Mouse (Mus musculus) stomach, postnatal 0 days (tissue): Measurements from ENCODE around the gene Mark3. TPM values are rescaled to one million over a fixed set of nuclear protein-coding genes. Genes with fewer than 3 reads are reported as not detected.

Experiments
- ATAC-seq: fragments of 200-750 bp; cut with Nextera tagmentation; 2 replicates; pipeline ENCODE4 v1.8.0; 2017; ENCODE audit not compliant: low FRiP score, low TSS enrichment
- DNase-seq: peaks from one replicate; pipeline ENCODE4 v3.0.0-alpha.2; 2016; ENCODE audit warnings: low spot score
- H3K27ac ChIP-seq: fragments of 300-500 bp; sonication (generic); replicated peaks from 2 replicates; pipeline ENCODE4 v1.5.1; 2014; ENCODE audit warnings: mild to moderate bottlenecking, control low read depth
- H3K27me3 ChIP-seq: fragments of 300-500 bp; sonication (generic); 2 replicates; pipeline ENCODE4 v1.6.1; 2014; ENCODE audit warnings: low read length; ENCODE audit not compliant: control insufficient read depth, insufficient read depth
- H3K36me3 ChIP-seq: fragments of 300-500 bp; sonication (generic); 2 replicates; pipeline ENCODE4 v1.6.1; 2014; ENCODE audit warnings: low read length, mixed read lengths; ENCODE audit not compliant: control insufficient read depth, insufficient read depth
- H3K4me1 ChIP-seq: fragments of 300-500 bp; sonication (generic); replicated peaks from 2 replicates; pipeline ENCODE4 v1.6.1; 2014; ENCODE audit warnings: antibody characterized with exemption; ENCODE audit not compliant: control insufficient read depth, insufficient read depth
- H3K4me2 ChIP-seq: fragments of 300-500 bp; sonication (generic); replicated peaks from 2 replicates; pipeline ENCODE4 v1.6.1; 2014; ENCODE audit warnings: low read depth, mild to moderate bottlenecking, control low read depth, moderate library complexity
- H3K4me3 ChIP-seq: fragments of 300-500 bp; sonication (generic); 2 replicates; pipeline ENCODE4 v1.5.1; 2014; ENCODE audit warnings: low read depth, low read length, control low read depth
- H3K9ac ChIP-seq: fragments of 300-500 bp; sonication (generic); 2 replicates; pipeline ENCODE4 v1.6.1; 2014; ENCODE audit warnings: mild to moderate bottlenecking, low read length, control low read depth, mixed read lengths
- H3K9me3 ChIP-seq: fragments of 300-500 bp; sonication (generic); 2 replicates; pipeline ENCODE4 v1.6.1; 2016; ENCODE audit warnings: low read length; ENCODE audit not compliant: control insufficient read depth
- CTCF ChIP-seq: IDR thresholded peaks from 2 replicates; pipeline ENCODE4 v1.5.1; 2016; ENCODE audit warnings: antibody characterized with exemption, low read depth, mild to moderate bottlenecking, moderate library complexity
- EP300 ChIP-seq: optimal IDR thresholded peaks from 2 replicates; pipeline ENCODE3; 2016; ENCODE audit warnings: antibody characterized with exemption
- WGBS: fragments of 180-500 bp; shearing (Covaris S2); extraction: QIAGEN DNeasy Blood & Tissue Kit; methylation state at CpG from one replicate; pipeline ENCODE4 v1.1.7; 2014; 5-methylcytosine and 5-hydroxymethylcytosine counted together
- polyA plus RNA-seq: library from polyadenylated mRNA; unstranded; fragments of >200 nt; fragmentation: Nextera tagmentation; extraction: Ambion mirVana; gene quantifications from 2 replicates; pipeline ENCODE4 v1.2.1, GENCODE M21; 2015

The Mark3 gene
- polyA plus RNA-seq, 1 experiment from 2014 or later: 15.6 TPM

DNA sequence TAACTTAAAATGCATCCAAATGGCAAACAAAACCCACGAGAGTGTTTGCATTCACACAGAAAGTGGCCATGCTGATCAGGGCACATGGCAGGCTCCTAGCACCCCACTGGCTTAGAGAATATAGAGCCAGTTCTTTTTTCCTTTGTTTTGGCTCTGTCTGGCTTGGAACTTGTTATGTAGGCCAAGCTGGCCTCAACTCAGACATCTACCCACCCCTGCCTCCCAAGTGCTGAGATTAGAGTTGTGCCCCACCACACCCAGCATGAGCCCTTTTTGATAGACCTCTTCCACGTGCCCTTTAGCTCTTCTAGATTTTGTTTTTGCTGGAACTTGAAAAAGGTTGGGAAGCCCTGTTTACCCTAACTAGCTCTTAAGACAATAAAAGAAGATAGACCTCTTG lies 19.5 kb downstream of the Mark3 start:
- Histone ChIP-seq H3K36me3 (peaks cover 15% of the 10 kb centered on the region; the same call in 1 of the 2 replicates), H3K4me2 (no peak overlapping the region), H3K4me3 (no peak overlapping the region), H3K4me1 (no peaks in the 10 kb centered on the region), H3K27ac (no peak overlapping the region), H3K9ac (no peak overlapping the region), H3K27me3 (no peaks in the 10 kb centered on the region), H3K9me3 (no peaks in the 10 kb centered on the region)
- TF ChIP-seq EP300 (no peak), CTCF (no peak)
- ATAC-seq (no peak), DNase-seq (no peak)
- WGBS: 76% methylated on average over 2 of the region's 2 CpGs

DNA sequence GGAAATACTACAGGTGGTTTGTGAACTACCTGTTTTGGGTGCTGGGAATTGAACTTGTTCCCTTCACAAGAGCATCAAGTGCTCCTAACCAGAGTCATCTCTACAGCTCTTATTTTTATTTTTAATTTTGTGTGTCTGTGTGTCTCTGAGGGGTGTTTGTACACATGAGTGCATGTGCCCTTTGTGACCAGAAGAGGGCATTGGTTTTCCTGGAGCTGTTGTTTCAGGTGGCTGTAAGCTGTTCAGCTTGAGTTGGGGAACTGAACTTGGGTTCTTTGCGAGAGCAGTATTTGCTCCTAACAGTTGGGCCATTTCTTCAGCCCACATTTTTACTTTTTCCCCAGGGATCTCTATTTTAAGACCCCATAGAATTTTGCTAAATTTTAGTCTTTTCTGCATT lies 23.0 kb downstream of the Mark3 start:
- H3K27ac ChIP-seq: no peak overlapping the region
- H3K9ac ChIP-seq: no peak overlapping the region
- no peak overlapping the region for H3K4me3 ChIP-seq
- peaks cover 15% of the 10 kb centered on the region; the same call in 1 of the 2 replicates for H3K36me3 ChIP-seq
- no peak for DNase-seq
- TF ChIP-seq EP300 (no peak), CTCF (peak; percentile 32; the same call in 1 of the 2 replicates)
- no peaks in the 10 kb centered on the region for H3K4me1 ChIP-seq
- WGBS: 100% methylated on average over 1 of the region's 1 CpGs
- ATAC-seq: no peak
- H3K9me3 ChIP-seq: no peaks in the 10 kb centered on the region
- no peak overlapping the region for H3K4me2 ChIP-seq
- no peaks in the 10 kb centered on the region for H3K27me3 ChIP-seq

GRCm38 (mm10) chr12:111598902-111599301 lies 24.6 kb downstream of the Mark3 start:
- no peak for TF ChIP-seq EP300
- TF ChIP-seq CTCF: no peak
- DNase-seq (no peak), ATAC-seq (no peak)
- Histone ChIP-seq H3K27ac (no peak overlapping the region), H3K4me2 (no peak overlapping the region), H3K4me1 (no peaks in the 10 kb centered on the region), H3K9me3 (no peaks in the 10 kb centered on the region), H3K4me3 (no peak overlapping the region), H3K27me3 (no peaks in the 10 kb centered on the region), H3K36me3 (peaks cover 9% of the 10 kb centered on the region; the same call in 1 of the 2 replicates), H3K9ac (no peak overlapping the region)
- WGBS: 96% methylated on average over 1 of the region's 1 CpGs

- Histone ChIP-seq H3K9ac (no peak overlapping the region), H3K9me3 (no peaks in the 10 kb centered on the region), H3K27ac (no peak overlapping the region), H3K4me2 (no peak overlapping the region), H3K4me3 (no peak overlapping the region), H3K36me3 (peaks cover 9% of the 10 kb centered on the region; the same call in 1 of the 2 replicates), H3K27me3 (no peaks in the 10 kb centered on the region), H3K4me1 (no peaks in the 10 kb centered on the region)
- DNase-seq: no peak
- TF ChIP-seq CTCF (no peak), EP300 (no peak)
- ATAC-seq: no peak
- 90% methylated on average over 5 of the region's 5 CpGs for WGBS
Observed at GRCm38 (mm10) chr12:111599640-111600039, 25.3 kb downstream of the Mark3 start.

GRCm38 (mm10) chr12:111603871-111604270 lies 29.5 kb downstream of the Mark3 start:
- WGBS: 88% methylated on average over 3 of the region's 3 CpGs
- no peaks in the 10 kb centered on the region for H3K27me3 ChIP-seq
- TF ChIP-seq CTCF (no peak), EP300 (no peak)
- ATAC-seq (no peak), DNase-seq (no peak)
- H3K36me3 ChIP-seq: peaks cover 2% of the 10 kb centered on the region; the same call in 1 of the 2 replicates
- no peak overlapping the region for H3K4me3 ChIP-seq
- no peak overlapping the region for H3K9ac ChIP-seq
- H3K4me2 ChIP-seq: no peak overlapping the region
- no peaks in the 10 kb centered on the region for H3K9me3 ChIP-seq
- no peaks in the 10 kb centered on the region for H3K4me1 ChIP-seq
- no peak overlapping the region for H3K27ac ChIP-seq

GRCm38 (mm10) chr12:111605619-111606018 lies 31.3 kb downstream of the Mark3 start:
- Histone ChIP-seq H3K36me3 (peaks cover 2% of the 10 kb centered on the region; the same call in 1 of the 2 replicates), H3K27ac (no peak overlapping the region), H3K4me3 (no peak overlapping the region), H3K9ac (no peak overlapping the region), H3K4me1 (no peaks in the 10 kb centered on the region), H3K4me2 (no peak overlapping the region), H3K9me3 (no peaks in the 10 kb centered on the region), H3K27me3 (no peaks in the 10 kb centered on the region)
- 87% methylated on average over 2 of the region's 2 CpGs for WGBS
- DNase-seq (no peak), ATAC-seq (no peak)
- no peak for TF ChIP-seq EP300
- TF ChIP-seq CTCF: no peak
